Mouse (Mus musculus): ENCODE data around the gene Lpar6. TPM values are rescaled to one million over a fixed set of nuclear protein-coding genes. Genes with fewer than 3 reads are reported as not detected.

Gene Lpar6
- polyA plus RNA-seq (2015; fragmentation: Nextera tagmentation; extraction: Ambion mirVana): 4.0 and 5.7 TPM in 2 replicates

DNA sequence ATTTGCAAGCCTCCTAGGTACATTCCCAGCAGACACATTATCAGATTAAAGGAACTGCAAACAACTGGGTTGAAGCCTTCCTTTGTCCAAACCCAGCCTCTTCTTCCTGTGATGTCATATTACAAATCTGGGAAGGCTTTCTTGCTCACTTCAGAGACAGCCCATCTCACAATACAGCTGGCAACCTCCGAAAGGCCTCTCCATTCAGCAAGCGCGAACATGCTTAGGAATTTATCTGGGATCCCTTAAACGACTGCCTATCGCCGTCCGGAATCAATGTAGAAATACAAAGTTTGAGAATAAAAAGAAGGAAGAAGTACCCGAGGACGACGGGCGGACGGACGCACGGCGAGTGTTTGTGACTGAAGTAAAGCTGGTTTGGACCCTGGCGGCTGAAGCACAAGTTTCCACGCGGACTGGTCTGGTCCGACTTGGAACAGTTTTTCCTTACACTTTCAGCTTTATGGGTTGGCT is at the start of gene Lpar6:
TSS of gene Lpar6 (plus strand) at position 48 of the 474 bp plus-strand sequence.
- Histone ChIP-seq H3K4me2 (peak within 1 kb of the TSS; percentile 52), H3K9ac (replicated peaks) (peak within 1 kb of the TSS; percentile 40), H3K27ac (replicated peaks) (peak within 1 kb of the TSS; percentile 82), H3K9me3 (replicated peaks) (no peaks in the 10 kb centered on the region), H3K4me3 (replicated peaks) (peak within 1 kb of the TSS; percentile 38), H3K36me3 (no peaks in the 10 kb centered on the region), H3K4me1 (peaks cover 20% of the 10 kb centered on the region), H3K27me3 (replicated peaks) (no peaks in the 10 kb centered on the region)
- WGBS: under 1% methylated on average over 19 of the region's 19 CpGs
- ATAC-seq (ENCODE audit: low FRiP score): peak; percentile 77

DNA sequence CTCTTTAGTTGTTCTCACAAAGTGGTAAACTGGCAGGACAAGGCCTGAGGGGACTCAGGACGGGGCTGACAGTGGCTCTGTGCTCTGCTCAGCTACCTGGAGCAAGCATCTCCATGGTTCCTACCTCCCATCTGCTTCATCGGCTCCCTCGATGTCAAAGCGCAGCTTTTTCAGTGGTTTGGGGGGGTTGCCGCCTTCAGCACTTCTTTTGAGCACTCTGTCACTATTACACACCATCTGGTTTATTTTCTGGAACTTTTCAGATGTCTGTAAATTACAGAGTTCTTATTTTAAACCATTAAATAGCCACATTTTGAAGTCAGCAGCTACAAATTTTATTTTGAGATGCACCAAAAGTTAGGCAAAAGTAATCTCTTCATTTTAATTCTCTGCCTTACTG is 38.6 kb upstream of the Lpar6 start:
- no peak for ATAC-seq (ENCODE audit: low FRiP score)
- no peak overlapping the region for H3K4me3 ChIP-seq (replicated peaks)
- peaks cover 29% of the 10 kb centered on the region for H3K36me3 ChIP-seq
- H3K9me3 ChIP-seq (replicated peaks): no peaks in the 10 kb centered on the region
- H3K4me2 ChIP-seq: no peak overlapping the region
- H3K27ac ChIP-seq (replicated peaks): no peak overlapping the region
- H3K27me3 ChIP-seq (replicated peaks): no peaks in the 10 kb centered on the region
- no peak overlapping the region for H3K9ac ChIP-seq (replicated peaks)
- WGBS: 57% methylated on average over 5 of the region's 5 CpGs
- H3K4me1 ChIP-seq: no peaks in the 10 kb centered on the region

DNA sequence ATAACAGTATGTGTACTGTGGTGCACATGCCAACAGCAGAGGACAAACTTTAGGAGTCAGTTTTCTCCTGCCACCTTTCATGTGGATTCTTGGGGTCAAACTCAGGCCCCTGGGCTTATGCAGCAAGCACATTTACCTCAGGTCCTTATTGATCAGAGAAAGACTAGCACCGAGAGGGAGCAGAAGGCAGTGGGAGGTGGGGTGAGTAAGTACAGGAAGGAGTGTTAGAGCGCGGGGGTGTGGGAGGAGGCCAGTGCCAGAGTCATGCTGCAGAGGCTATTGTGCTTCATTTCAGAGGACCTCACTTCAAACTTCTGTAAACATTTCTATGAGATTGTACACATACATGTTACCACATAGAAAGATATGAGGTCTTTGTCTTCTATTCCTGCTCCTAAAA is 36.2 kb upstream of the Lpar6 start:
- Histone ChIP-seq H3K27ac (replicated peaks) (no peak overlapping the region), H3K36me3 (peaks cover 27% of the 10 kb centered on the region), H3K9ac (replicated peaks) (no peak overlapping the region), H3K4me3 (replicated peaks) (no peak overlapping the region), H3K27me3 (replicated peaks) (no peaks in the 10 kb centered on the region), H3K4me1 (no peaks in the 10 kb centered on the region), H3K4me2 (no peak overlapping the region), H3K9me3 (replicated peaks) (no peaks in the 10 kb centered on the region)
- WGBS: 75% methylated on average over 3 of the region's 3 CpGs
- ATAC-seq (ENCODE audit: low FRiP score): no peak

DNA sequence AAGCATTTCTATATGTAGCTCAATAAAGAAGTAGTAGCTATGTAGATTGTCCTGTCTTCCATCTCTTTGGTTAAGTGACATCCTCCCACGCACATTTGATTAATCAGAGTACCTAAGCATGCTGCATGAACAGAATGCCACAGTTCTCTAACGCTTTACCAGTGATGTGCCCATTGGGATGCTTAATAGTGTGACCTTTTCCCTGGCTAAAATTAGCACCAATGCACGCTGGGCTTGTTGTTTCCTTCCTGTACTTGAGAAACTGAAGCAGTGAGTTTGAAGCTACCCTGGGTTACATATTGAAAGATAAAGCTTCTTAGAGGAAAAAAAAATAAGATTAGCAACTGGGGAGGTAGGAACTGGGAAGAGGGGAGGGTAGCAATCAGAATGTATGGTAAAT is 33.7 kb upstream of the Lpar6 start:
- Histone ChIP-seq H3K9me3 (replicated peaks) (no peaks in the 10 kb centered on the region), H3K36me3 (peaks cover 13% of the 10 kb centered on the region; the same call in 1 of the 2 replicates), H3K4me2 (no peak overlapping the region), H3K27me3 (replicated peaks) (no peaks in the 10 kb centered on the region), H3K4me3 (replicated peaks) (no peak overlapping the region), H3K27ac (replicated peaks) (no peak overlapping the region), H3K9ac (replicated peaks) (no peak overlapping the region), H3K4me1 (no peaks in the 10 kb centered on the region)
- WGBS: 79% methylated on average over 3 of the region's 3 CpGs
- ATAC-seq (ENCODE audit: low FRiP score): no peak

DNA sequence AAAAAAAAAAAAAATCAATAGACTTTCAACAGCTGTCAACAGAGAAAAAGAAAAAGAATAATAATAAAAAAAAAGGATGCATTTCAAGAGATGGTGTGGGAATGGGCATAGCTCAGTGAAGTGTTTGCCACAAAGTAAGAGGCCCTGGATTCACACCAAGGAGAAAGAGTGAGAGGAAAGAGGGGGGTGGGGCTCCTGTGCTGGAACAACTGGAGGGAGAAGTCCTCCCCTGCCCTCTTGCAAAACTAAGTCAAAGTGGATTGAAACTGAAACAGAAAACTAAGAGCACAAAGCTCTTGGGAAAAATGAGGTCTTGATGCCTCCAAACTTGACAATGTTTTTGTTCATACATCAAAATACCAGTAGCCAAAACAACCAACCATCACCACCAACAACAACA is 28.4 kb upstream of the Lpar6 start:
- no peaks in the 10 kb centered on the region for H3K27me3 ChIP-seq (replicated peaks)
- peaks cover 9% of the 10 kb centered on the region for H3K36me3 ChIP-seq
- H3K9ac ChIP-seq (replicated peaks): no peak overlapping the region
- no peak overlapping the region for H3K27ac ChIP-seq (replicated peaks)
- H3K9me3 ChIP-seq (replicated peaks): no peaks in the 10 kb centered on the region
- H3K4me3 ChIP-seq (replicated peaks): no peak overlapping the region
- no peaks in the 10 kb centered on the region for H3K4me1 ChIP-seq
- no peak overlapping the region for H3K4me2 ChIP-seq
- ATAC-seq (ENCODE audit: low FRiP score): no peak

DNA sequence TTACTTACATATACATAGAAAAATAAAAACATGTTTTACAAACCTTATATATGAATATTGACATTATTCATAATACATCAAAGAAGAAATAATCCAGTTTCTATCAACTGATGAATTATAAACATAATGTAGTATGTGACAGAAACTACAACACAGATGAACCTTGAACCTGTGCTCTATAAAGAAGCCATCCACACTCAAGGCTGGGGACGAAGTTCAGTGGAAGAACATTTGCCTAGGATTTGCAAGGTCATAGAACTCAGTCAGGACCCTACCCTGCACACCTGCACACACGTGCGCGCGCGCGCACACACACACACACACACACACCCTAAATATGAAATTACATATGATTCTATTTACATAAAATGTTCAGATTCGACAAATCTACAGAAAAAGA is 27.5 kb upstream of the Lpar6 start:
- ATAC-seq (ENCODE audit: low FRiP score): no peak
- 98% methylated on average over 8 of the region's 8 CpGs for WGBS

DNA sequence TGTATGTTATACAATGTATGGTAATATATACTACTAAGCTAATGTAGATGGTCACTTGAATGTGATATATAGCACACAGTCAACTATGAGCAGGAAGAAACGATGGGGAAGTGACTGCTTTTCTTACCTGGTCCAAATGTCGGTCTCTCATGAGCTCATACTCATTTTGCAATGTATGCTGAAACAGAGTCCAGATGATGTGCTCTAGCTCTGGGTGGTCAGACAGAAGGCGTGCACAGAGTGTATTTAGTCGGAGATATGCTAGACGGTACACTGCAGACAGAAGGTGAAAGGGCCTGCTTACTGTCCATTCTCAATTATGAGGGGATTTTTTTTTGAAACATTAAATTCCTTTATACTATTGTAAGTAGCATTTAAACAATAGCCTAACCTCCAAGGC is 26.2 kb upstream of the Lpar6 start:
- Histone ChIP-seq H3K9ac (replicated peaks) (no peak overlapping the region), H3K4me2 (no peak overlapping the region), H3K27me3 (replicated peaks) (no peaks in the 10 kb centered on the region), H3K4me1 (no peaks in the 10 kb centered on the region), H3K36me3 (peaks cover 20% of the 10 kb centered on the region), H3K9me3 (replicated peaks) (no peaks in the 10 kb centered on the region), H3K27ac (replicated peaks) (no peak overlapping the region), H3K4me3 (replicated peaks) (no peak overlapping the region)
- ATAC-seq (ENCODE audit: low FRiP score): no peak
- 92% methylated on average over 5 of the region's 5 CpGs for WGBS

More for the DNA sequence above, 27.5 kb upstream of the Lpar6 start:
- H3K4me2 ChIP-seq: no peak overlapping the region
- H3K27ac ChIP-seq (replicated peaks): no peak overlapping the region
- H3K9ac ChIP-seq (replicated peaks): no peak overlapping the region
- H3K4me3 ChIP-seq (replicated peaks): no peak overlapping the region
- no peaks in the 10 kb centered on the region for H3K27me3 ChIP-seq (replicated peaks)
- peaks cover 10% of the 10 kb centered on the region for H3K36me3 ChIP-seq
- H3K9me3 ChIP-seq (replicated peaks): no peaks in the 10 kb centered on the region
- no peaks in the 10 kb centered on the region for H3K4me1 ChIP-seq

DNA sequence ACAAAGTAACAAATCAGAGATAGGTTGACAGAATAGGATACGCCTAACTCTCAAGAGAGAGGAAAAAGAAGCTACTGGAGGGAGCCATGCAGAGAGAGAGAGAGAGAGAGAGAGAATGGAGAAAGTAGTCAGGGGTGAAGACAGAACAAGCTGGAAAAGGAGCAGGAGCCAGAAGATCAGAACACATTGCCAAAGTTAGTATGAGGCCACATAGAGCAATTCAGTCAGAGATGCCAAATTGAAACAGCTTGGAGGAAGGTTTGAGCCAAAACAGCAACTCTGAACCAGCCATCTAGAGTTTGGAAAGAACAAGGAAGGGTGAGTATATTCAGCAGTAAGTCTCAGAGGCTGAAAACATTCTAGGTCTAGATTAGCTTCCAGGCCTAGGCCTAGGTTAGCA is 20.6 kb upstream of the Lpar6 start:
- no peak overlapping the region for H3K9ac ChIP-seq (replicated peaks)
- WGBS: 83% methylated on average over 1 of the region's 1 CpGs

DNA sequence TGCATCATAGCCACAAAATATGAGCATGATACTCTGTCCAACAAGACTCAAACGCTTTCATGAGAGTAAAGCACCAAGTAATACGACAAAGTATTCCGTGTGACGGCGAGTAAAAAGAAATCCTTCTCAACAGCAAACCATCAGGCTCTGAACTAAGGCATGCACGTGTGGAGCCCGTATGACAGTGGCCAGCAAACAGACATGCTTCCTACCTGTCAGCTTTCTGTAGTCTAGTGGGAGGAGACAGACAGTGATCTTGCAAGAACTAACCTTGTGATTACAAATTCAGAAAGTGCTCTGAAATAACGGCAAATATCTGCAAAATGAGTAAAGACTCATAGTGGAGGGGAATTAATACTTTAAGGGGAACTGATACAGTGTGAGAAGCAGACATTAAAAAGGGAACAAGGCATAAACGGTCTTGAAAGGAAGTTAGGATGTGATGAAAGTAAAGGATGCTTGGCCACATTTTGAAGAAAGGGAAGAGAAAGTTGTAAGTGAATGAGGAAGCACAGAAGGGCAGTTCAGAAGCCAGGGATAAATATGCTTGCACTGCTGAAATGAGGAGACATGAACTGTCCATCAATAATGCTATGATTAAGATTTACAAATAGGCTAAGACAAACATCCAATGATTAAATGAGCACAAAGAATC is 15.3 kb upstream of the Lpar6 start:
- WGBS: 93% methylated on average over 9 of the region's 9 CpGs
- Histone ChIP-seq H3K27me3 (replicated peaks) (no peaks in the 10 kb centered on the region), H3K27ac (replicated peaks) (no peak overlapping the region), H3K4me2 (no peak overlapping the region), H3K9me3 (replicated peaks) (no peaks in the 10 kb centered on the region), H3K4me3 (replicated peaks) (no peak overlapping the region), H3K9ac (replicated peaks) (no peak overlapping the region), H3K4me1 (peaks cover 7% of the 10 kb centered on the region), H3K36me3 (no peaks in the 10 kb centered on the region)
- no peak for ATAC-seq (ENCODE audit: low FRiP score)

More for the DNA sequence above, 20.6 kb upstream of the Lpar6 start:
- Histone ChIP-seq H3K36me3 (peaks cover 20% of the 10 kb centered on the region), H3K4me1 (no peaks in the 10 kb centered on the region), H3K4me3 (replicated peaks) (no peak overlapping the region), H3K27me3 (replicated peaks) (no peaks in the 10 kb centered on the region), H3K9me3 (replicated peaks) (no peaks in the 10 kb centered on the region), H3K27ac (replicated peaks) (no peak overlapping the region), H3K4me2 (no peak overlapping the region)
- ATAC-seq (ENCODE audit: low FRiP score): no peak

DNA sequence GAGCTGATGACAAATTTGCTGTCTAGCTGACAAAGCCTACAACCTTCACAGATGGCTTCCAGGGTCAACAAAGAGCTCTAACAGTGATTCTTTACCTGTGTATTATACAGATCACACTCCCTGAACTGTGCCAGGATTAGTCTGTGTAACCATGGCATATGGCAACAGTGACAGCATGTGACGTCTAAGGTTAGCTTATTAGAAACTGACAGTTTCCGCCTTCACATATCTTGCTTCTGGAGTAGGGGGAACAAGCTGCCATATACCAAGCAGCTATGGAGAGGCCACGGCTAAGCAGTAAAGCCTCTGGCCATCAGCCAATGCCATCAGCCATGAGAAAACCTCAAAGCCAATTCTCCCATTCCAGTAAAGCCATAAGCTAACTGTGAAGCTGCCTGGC is 11.3 kb upstream of the Lpar6 start:
- H3K4me3 ChIP-seq (replicated peaks): no peak overlapping the region
- ATAC-seq (ENCODE audit: low FRiP score): no peak
- no peak overlapping the region for H3K4me2 ChIP-seq
- no peak overlapping the region for H3K9ac ChIP-seq (replicated peaks)
- H3K36me3 ChIP-seq: no peaks in the 10 kb centered on the region
- 71% methylated on average over 3 of the region's 3 CpGs for WGBS
- no peaks in the 10 kb centered on the region for H3K9me3 ChIP-seq (replicated peaks)
- H3K27me3 ChIP-seq (replicated peaks): no peaks in the 10 kb centered on the region
- peaks cover 8% of the 10 kb centered on the region for H3K4me1 ChIP-seq
- H3K27ac ChIP-seq (replicated peaks): no peak overlapping the region

DNA sequence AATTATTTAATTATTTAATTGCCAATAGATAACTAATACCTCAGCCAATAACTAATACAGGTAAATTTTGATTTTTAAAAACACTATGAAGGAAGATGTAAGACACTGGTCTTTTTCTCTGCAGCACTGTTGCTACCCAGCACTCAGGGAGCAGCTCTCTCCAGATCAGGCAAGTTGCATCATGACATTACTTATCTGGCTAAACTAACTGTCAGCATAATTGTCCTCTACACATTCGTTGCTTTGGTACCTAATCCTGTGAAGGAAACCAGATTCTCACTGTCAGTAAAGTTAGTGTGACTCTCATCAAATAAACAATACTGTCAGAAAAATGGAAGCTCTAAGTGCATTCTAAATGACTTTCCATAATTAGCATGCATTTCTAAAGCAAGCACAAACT is 10.8 kb upstream of the Lpar6 start:
- Histone ChIP-seq H3K4me3 (replicated peaks) (no peak overlapping the region), H3K27me3 (replicated peaks) (no peaks in the 10 kb centered on the region), H3K4me2 (no peak overlapping the region), H3K27ac (replicated peaks) (no peak overlapping the region), H3K4me1 (peaks cover 11% of the 10 kb centered on the region), H3K36me3 (no peaks in the 10 kb centered on the region), H3K9me3 (replicated peaks) (no peaks in the 10 kb centered on the region), H3K9ac (replicated peaks) (no peak overlapping the region)
- ATAC-seq (ENCODE audit: low FRiP score): no peak
- WGBS: 32% methylated on average over 1 of the region's 1 CpGs

DNA sequence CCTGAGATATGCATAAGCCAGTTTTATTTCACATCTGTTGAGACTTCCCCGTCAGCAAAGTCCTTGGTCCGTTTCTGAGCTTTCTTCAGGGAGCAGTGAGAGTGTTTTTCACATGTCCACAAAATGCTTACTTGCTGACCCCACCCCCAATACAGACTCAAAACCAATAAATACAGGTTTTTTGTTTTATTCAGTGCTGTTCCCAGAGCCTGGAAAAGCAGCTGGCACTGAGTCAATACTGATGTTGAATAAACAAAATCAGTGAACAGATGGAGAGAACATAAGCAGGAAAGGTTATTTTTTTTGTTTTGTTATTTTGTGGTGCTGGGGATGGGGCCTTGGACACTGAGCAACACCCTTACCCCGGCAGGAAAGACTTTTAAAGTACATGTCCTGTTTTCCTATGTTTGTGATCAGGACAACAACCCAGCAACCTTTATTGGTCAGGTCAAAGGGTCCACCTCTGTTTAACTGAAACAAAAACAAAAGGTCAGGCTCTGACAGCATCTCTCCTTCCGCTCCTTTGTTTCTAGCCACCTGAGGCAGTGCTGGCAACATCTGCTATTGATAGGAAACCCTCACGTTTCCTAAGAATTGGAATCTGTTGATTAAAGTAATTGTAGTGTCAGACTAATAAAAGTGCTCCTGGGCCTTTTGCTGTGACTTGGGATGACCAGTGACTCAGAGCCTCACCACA is 6.3 kb upstream of the Lpar6 start:
- H3K36me3 ChIP-seq: no peaks in the 10 kb centered on the region
- ATAC-seq (ENCODE audit: low FRiP score): no peak
- no peaks in the 10 kb centered on the region for H3K27me3 ChIP-seq (replicated peaks)
- WGBS: 26% methylated on average over 5 of the region's 5 CpGs
- H3K4me1 ChIP-seq: peaks cover 20% of the 10 kb centered on the region
- H3K4me3 ChIP-seq (replicated peaks): no peak overlapping the region
- H3K9me3 ChIP-seq (replicated peaks): no peaks in the 10 kb centered on the region
- no peak overlapping the region for H3K9ac ChIP-seq (replicated peaks)
- H3K4me2 ChIP-seq: no peak overlapping the region
- peak overlapping the region; percentile 3; the same call in 1 of the 2 replicates for H3K27ac ChIP-seq (replicated peaks)
